ENCODE assay signal across 26 mouse cellular contexts in genomic region chr13:75652966-75653365, GRCm38 (mm10). TPM values are rescaled to one million over a fixed set of nuclear protein-coding genes. Genes with fewer than 3 reads are reported as not detected.
DNase-seq lines count a peak whose midpoint lies in the region; ATAC-seq and TF ChIP-seq lines count a peak whose summit lies in the region.
"Had no signal": no experiment of that assay in that cellular context is flagged by ENCODE, and none has a peak within 500 bp of the region (broad histone marks: within the 10 kb centered on the region; RNA-seq: fewer than 3 reads in every experiment).

No protein-coding gene starts in this region.

- no peaks in the 10 kb centered on the region for H3K9me3 ChIP-seq in liver, embryonic 11.5 days (ENCODE audit: control insufficient read depth, low read length)
- H3K9me3 ChIP-seq in liver, postnatal 0 days (ENCODE audit: low read length): no peaks in the 10 kb centered on the region
- H3K9me3 ChIP-seq: embryonic facial prominence, embryonic 13.5 days; forebrain, embryonic 12.5 days; heart, embryonic 15.5 days; hindbrain, embryonic 15.5 days; intestine, embryonic 15.5 days; midbrain, embryonic 15.5 days; neural tube, embryonic 12.5 days had no signal

- TF ChIP-seq CTCF in liver, postnatal 0 days (IDR thresholded peaks at IDR 0.05; ENCODE audit: low read depth): no peak

- intact Hi-C loops in left cerebral cortex, postnatal 4 days (cut with DNase I): no loop called here

- H3K9ac ChIP-seq in liver, embryonic 11.5 days (ENCODE audit: low read depth, low read length): no peak overlapping the region
- H3K9ac ChIP-seq in liver, postnatal 0 days (replicated peaks): no peak overlapping the region
- H3K9ac ChIP-seq: embryonic facial prominence, embryonic 13.5 days; forebrain, embryonic 12.5 days; heart, embryonic 15.5 days; hindbrain, embryonic 15.5 days; intestine, embryonic 15.5 days; midbrain, embryonic 15.5 days; neural tube, embryonic 12.5 days had no signal

- 0 out of 2 replicates have a peak overlapping the region, but pooled peaks have one; percentile 7 for H3K27ac ChIP-seq in liver, embryonic 11.5 days (ENCODE audit: low read depth, low read length)
- H3K27ac ChIP-seq in liver, postnatal 0 days (ENCODE audit: low read depth): peak overlapping the region; percentile 89
- H3K27ac ChIP-seq: embryonic facial prominence, embryonic 13.5 days; forebrain, embryonic 12.5 days; heart, embryonic 15.5 days; hindbrain, embryonic 15.5 days; intestine, embryonic 15.5 days; macrophage; midbrain, embryonic 15.5 days; neural tube, embryonic 12.5 days had no signal

- H3K36me3 ChIP-seq in liver, embryonic 11.5 days (ENCODE audit: control insufficient read depth, insufficient read depth, low read length): no peaks in the 10 kb centered on the region
- H3K36me3 ChIP-seq in liver, postnatal 0 days (replicated peaks; ENCODE audit: insufficient read depth, low read length): no peaks in the 10 kb centered on the region
- H3K36me3 ChIP-seq: embryonic facial prominence, embryonic 13.5 days; forebrain, embryonic 12.5 days; heart, embryonic 15.5 days; hindbrain, embryonic 15.5 days; intestine, embryonic 15.5 days; midbrain, embryonic 15.5 days; neural tube, embryonic 12.5 days had no signal

- no peak overlapping the region for H3K4me3 ChIP-seq in liver, embryonic 11.5 days (ENCODE audit: low read depth, low read length)
- H3K4me3 ChIP-seq in liver, postnatal 0 days (ENCODE audit: low read depth, low read length): no peak overlapping the region
- H3K4me3 ChIP-seq: embryonic facial prominence, embryonic 13.5 days; erythroblast, embryonic 14.5 days; forebrain, embryonic 12.5 days; heart, embryonic 15.5 days; hindbrain, embryonic 15.5 days; intestine, embryonic 15.5 days; midbrain, embryonic 15.5 days; neural tube, embryonic 12.5 days had no signal

- peak; percentile 20; the same call in 1 of the 2 replicates for TF ChIP-seq EP300 in liver, postnatal 0 days (IDR thresholded peaks at IDR 0.05; ENCODE audit: low read depth)

- DNase-seq in kidney, adult 11 months: peak; percentile 35
- no peak for DNase-seq in kidney, postnatal 10 days
- peak; percentile 72 for DNase-seq in kidney, adult 9 months
- DNase-seq in liver, embryonic 11.5 days (ENCODE audit: low spot score): no peak
- peak; percentile 34 for DNase-seq in liver, postnatal 0 days
- DNase-seq in left cerebral cortex, postnatal 4 days: no peak
- no peak for DNase-seq in urinary bladder, postnatal 10 days (ENCODE audit: low spot score)
- DNase-seq: adrenal gland, adult 8-10 months; cerebellum, adult 2 months; cerebellum, postnatal 36 days; embryo, embryonic 11 days; heart, postnatal 36 days; layer of hippocampus, postnatal 36 days; right cerebral cortex, postnatal 25 days; spleen, adult 18-20 months; thymus, postnatal 14 days had no signal

- H3K27me3 ChIP-seq in liver, embryonic 11.5 days (replicated peaks; ENCODE audit: control insufficient read depth, insufficient read depth, low read length): no peaks in the 10 kb centered on the region
- no peaks in the 10 kb centered on the region for H3K27me3 ChIP-seq in liver, postnatal 0 days (ENCODE audit: insufficient read depth, low read length)
- H3K27me3 ChIP-seq: embryonic facial prominence, embryonic 13.5 days; forebrain, embryonic 12.5 days; heart, embryonic 15.5 days; hindbrain, embryonic 15.5 days; intestine, embryonic 15.5 days; midbrain, embryonic 15.5 days; neural tube, embryonic 12.5 days had no signal

- ATAC-seq in liver, embryonic 11.5 days (replicated peaks; ENCODE audit: low FRiP score): peak; percentile 62
- ATAC-seq in liver, postnatal 0 days: peak; percentile 98
- ATAC-seq: activated CD4-positive, CD25-positive, alpha-beta regulatory T cell, adult 4 months; intestine, embryonic 15.5 days; midbrain, embryonic 15.5 days had no signal

- no peak overlapping the region for H3K4me2 ChIP-seq in liver, embryonic 11.5 days
- no peak overlapping the region for H3K4me2 ChIP-seq in liver, postnatal 0 days (ENCODE audit: low read depth, low read length)
- H3K4me2 ChIP-seq: embryonic facial prominence, embryonic 13.5 days; forebrain, embryonic 12.5 days; heart, embryonic 15.5 days; hindbrain, embryonic 15.5 days; intestine, embryonic 15.5 days; midbrain, embryonic 15.5 days; neural tube, embryonic 12.5 days had no signal

- no peaks in the 10 kb centered on the region for H3K4me1 ChIP-seq in liver, embryonic 11.5 days (replicated peaks; ENCODE audit: control insufficient read depth, insufficient read depth, low read length)
- H3K4me1 ChIP-seq in liver, postnatal 0 days (ENCODE audit: insufficient read depth): no peaks in the 10 kb centered on the region
- H3K4me1 ChIP-seq: embryonic facial prominence, embryonic 13.5 days; forebrain, embryonic 12.5 days; heart, embryonic 15.5 days; hindbrain, embryonic 15.5 days; intestine, embryonic 15.5 days; midbrain, embryonic 15.5 days; neural tube, embryonic 12.5 days had no signal

- WGBS in liver, embryonic 11.5 days: 74% methylated on average over 2 of the region's 2 CpGs
- 64% methylated on average over 2 of the region's 2 CpGs for WGBS in liver, postnatal 0 days (ENCODE audit: insufficient replicate concordance)

RNA-seq across cellular contexts. Expression of gene Ell2, which starts 53.6 kb away (rescaled TPM):
- polyA plus RNA-seq in liver, embryonic 11.5 days (2014; fragmentation: Nextera tagmentation; extraction: Ambion mirVana): 40.4 and 44.8 TPM in 2 replicates
- polyA plus RNA-seq in liver, postnatal 0 days (2015; fragmentation: Nextera tagmentation; extraction: Ambion mirVana): 12.1 and 13.7 TPM in 2 replicates
- 10 to 100 TPM in 1 of 2 experiments, 1 to 10 TPM in 1; 9.3 to 10.9 TPM for total RNA-seq in left cerebral cortex, postnatal 4 days (2021)

Comparison
In these comparisons a context has a peak if more than half of its experiments do, and no peak if none do; other contexts are left out.
1. DNase-seq: peak in kidney, adult 11 months (single experiment), kidney, adult 9 months (single experiment) and liver, postnatal 0 days (single experiment); none in kidney, postnatal 10 days (single experiment), liver, embryonic 11.5 days (single experiment), left cerebral cortex, postnatal 4 days (single experiment) and urinary bladder, postnatal 10 days (single experiment).